Comparison of ENCODE assay signal across 15 mouse cellular contexts in the genomic region with DNA sequence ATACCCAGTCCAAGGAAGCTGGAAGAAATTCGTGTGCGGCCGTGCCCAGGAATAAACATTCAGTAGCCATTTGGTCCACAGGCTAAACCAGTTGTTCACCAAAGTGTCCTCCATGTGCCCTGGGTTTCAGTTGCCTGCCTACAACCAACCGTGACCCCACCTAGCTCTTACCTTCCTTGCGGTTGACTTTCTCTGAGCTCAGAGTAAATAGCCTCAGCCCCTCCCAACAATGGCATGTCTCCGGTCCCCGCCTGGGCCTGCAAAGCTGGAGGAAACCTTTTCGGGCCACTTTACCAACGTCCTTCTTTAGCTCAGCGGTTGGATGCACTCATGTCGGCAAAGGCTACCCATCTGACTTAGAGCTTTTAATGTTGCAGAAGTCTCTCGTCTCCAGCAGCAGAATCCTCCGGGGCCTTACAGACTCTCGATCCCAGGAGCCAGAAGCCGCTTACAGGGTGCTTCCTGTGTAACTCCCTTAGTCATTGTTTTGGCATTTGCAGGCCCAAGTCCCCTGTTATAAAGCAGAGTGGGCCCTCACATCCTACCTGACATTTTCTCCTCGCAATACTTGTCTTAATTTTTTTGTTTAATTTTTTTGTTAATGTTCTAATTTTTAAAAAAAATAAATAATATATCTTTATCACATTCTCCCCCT. TPM values are rescaled to one million over a fixed set of nuclear protein-coding genes. Genes with fewer than 3 reads are reported as not detected.
DNase-seq lines count a peak whose midpoint lies in the region; ATAC-seq lines count a peak whose summit lies in the region.
"Had no signal": no experiment of that assay in that cellular context is flagged by ENCODE, and none has a peak within 500 bp of the region (broad histone marks: within the 10 kb centered on the region; RNA-seq: fewer than 3 reads in every experiment).

No protein-coding gene starts in this region.

- DNase-seq in 3T3-L1 (ENCODE audit: low read depth, low spot score), result peak; percentile 25
- peak; percentile 41 for DNase-seq in CD4-positive, CD25-positive, alpha-beta regulatory T cell, adult 2 months (ENCODE audit: low read depth, low spot score)
- DNase-seq in lung, postnatal 10 days, result peak; percentile 46
- DNase-seq in retina, embryonic 14.5 days (ENCODE audit: low spot score), result no peak
- no peak for DNase-seq in adrenal gland, postnatal 14 days
- no peak for DNase-seq in spleen, postnatal 10 days (ENCODE audit: low spot score in 2 of 2)
- DNase-seq: cerebellum, adult 9-11 months; kidney, postnatal 25 days had no signal

- ATAC-seq in granulocyte monocyte progenitor cell, adult 5-6 weeks (replicated peaks; ENCODE audit: poor library complexity, severe bottlenecking), result 0 out of 2 replicates have a peak, but pooled peaks have one; percentile 9
- ATAC-seq in inflammation-experienced regulatory T-cells, adult 6 months, result no peak
- ATAC-seq: Patski had no signal

RNA-seq across cellular contexts. Expression of a gene that starts 3.1 kb away (rescaled TPM):
- not detected in 2 replicates for total RNA-seq in granulocyte monocyte progenitor cell, adult 5-6 weeks (2014; fragmentation: Nextera tagmentation)
- total RNA-seq in granulocyte monocyte progenitor cell, adult 5-6 weeks (2017), result not detected in 2 replicates
- 2.1 TPM in 1 of 2 replicates, not detected in the other for total RNA-seq in adrenal gland, postnatal 14 days (2021)
- not detected for polyA plus RNA-seq in inflammation-experienced regulatory T-cells, adult 6 months (2017; shearing (Covaris generic))

RNA-seq across cellular contexts. Expression of a gene that starts 14.1 kb away (rescaled TPM):
- total RNA-seq in granulocyte monocyte progenitor cell, adult 5-6 weeks (2014; fragmentation: Nextera tagmentation), result not detected in 2 replicates
- not detected in 2 replicates for total RNA-seq in granulocyte monocyte progenitor cell, adult 5-6 weeks (2017)
- not detected in 2 replicates for total RNA-seq in adrenal gland, postnatal 14 days (2021)
- polyA plus RNA-seq in inflammation-experienced regulatory T-cells, adult 6 months (2017; shearing (Covaris generic)), result not detected
- total RNA-seq: heart, adult 8-10 months; left cerebral cortex, adult 2 months had no signal
- polyA plus RNA-seq: hindbrain, embryonic 11.5 days; liver, embryonic 15.5 days; Patski had no signal

RNA-seq across cellular contexts. Expression of a gene that starts 26.1 kb away (rescaled TPM):
- total RNA-seq in granulocyte monocyte progenitor cell, adult 5-6 weeks (2014; fragmentation: Nextera tagmentation), result not detected in 2 replicates
- not detected in 2 replicates for total RNA-seq in granulocyte monocyte progenitor cell, adult 5-6 weeks (2017)
- total RNA-seq in adrenal gland, postnatal 14 days (2021), result 0.49 and 1.2 TPM in 2 replicates
- not detected for polyA plus RNA-seq in inflammation-experienced regulatory T-cells, adult 6 months (2017; shearing (Covaris generic))
- total RNA-seq: left cerebral cortex, adult 2 months had no signal
- polyA plus RNA-seq: hindbrain, embryonic 11.5 days; liver, embryonic 15.5 days; Patski had no signal

RNA-seq across cellular contexts. Expression of a gene that starts 34.3 kb away (rescaled TPM):
- not detected in 2 replicates for total RNA-seq in granulocyte monocyte progenitor cell, adult 5-6 weeks (2014; fragmentation: Nextera tagmentation)
- total RNA-seq in granulocyte monocyte progenitor cell, adult 5-6 weeks (2017), result not detected in 2 replicates
- not detected in 2 replicates for total RNA-seq in adrenal gland, postnatal 14 days (2021)
- not detected for polyA plus RNA-seq in inflammation-experienced regulatory T-cells, adult 6 months (2017; shearing (Covaris generic))
- total RNA-seq: heart, adult 8-10 months; left cerebral cortex, adult 2 months had no signal
- polyA plus RNA-seq: hindbrain, embryonic 11.5 days; liver, embryonic 15.5 days; Patski had no signal

RNA-seq across cellular contexts. Expression of a gene that starts 54.2 kb away (rescaled TPM):
- total RNA-seq in granulocyte monocyte progenitor cell, adult 5-6 weeks (2014; fragmentation: Nextera tagmentation), result not detected in 2 replicates
- not detected in 2 replicates for total RNA-seq in granulocyte monocyte progenitor cell, adult 5-6 weeks (2017)
- total RNA-seq in adrenal gland, postnatal 14 days (2021), result not detected in 2 replicates
- not detected for polyA plus RNA-seq in inflammation-experienced regulatory T-cells, adult 6 months (2017; shearing (Covaris generic))
- total RNA-seq: heart, adult 8-10 months; left cerebral cortex, adult 2 months had no signal
- polyA plus RNA-seq: hindbrain, embryonic 11.5 days; liver, embryonic 15.5 days; Patski had no signal

Comparison
In these comparisons a context has a peak if more than half of its experiments do, and no peak if none do; other contexts are left out.
1. DNase-seq: peak in 3T3-L1 (single experiment), CD4-positive, CD25-positive, alpha-beta regulatory T cell, adult 2 months (single experiment) and lung, postnatal 10 days (single experiment); none in retina, embryonic 14.5 days (single experiment), adrenal gland, postnatal 14 days (single experiment) and spleen, postnatal 10 days (0 of 2).